Mouse (Mus musculus) urinary bladder, postnatal 36 days (tissue): Measurements from ENCODE around the gene Plch2.

Experiments used
- DNase-seq, 2 experiments: peaks; one replicate each; pipeline ENCODE4 v3.0.0; 2022; ENCODE audit warnings: low spot score in 2 of 2, mixed read lengths in 1 of 2

Plch2 gene

DNA sequence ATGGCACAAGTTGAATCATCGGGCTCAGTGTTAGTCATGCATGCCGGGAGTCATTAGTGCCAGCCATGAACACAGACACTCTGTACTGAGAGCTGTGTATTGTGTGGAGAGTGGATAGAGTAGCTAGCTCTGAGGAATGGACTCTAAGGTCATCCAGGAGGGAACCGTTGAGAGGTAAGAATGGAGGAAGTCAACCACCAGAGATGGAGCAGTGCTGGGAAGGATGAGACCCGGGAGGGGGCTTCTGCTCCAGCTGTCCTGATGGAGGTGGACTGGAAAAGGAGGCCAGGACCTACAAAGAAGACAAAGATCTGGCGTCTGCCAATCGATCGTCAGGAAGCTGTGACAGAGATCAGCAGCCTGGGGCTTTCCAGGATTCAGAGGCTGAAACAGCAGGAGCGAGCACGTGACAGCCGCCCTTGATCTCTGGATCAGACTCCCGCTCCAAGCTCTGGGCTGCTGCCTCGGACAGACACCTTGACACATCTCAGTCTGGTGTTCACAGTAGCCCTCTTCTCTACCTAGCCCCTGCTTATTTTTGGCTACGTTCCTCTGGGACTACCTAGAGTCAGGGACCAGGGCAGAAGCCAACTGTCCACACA lies 123.2 kb downstream of the Plch2 start:
- no peak for DNase-seq
